Mouse (Mus musculus) heart, adult 8-10 months (tissue): Measurements from ENCODE around the gene Atg4d. TPM values are rescaled to one million over a fixed set of nuclear protein-coding genes. Genes with fewer than 3 reads are reported as not detected.
"Not testable (repeated sequence)": the region's sequence is repeated elsewhere in the genome, so short reads cannot be mapped to it uniquely, and the experiment has no call there.

Experiments
- DNase-seq: peaks from one replicate; pipeline ENCODE4 v3.0.0; 2022; ENCODE audit warnings: low spot score
- total RNA-seq, 4 experiments: library from RNA; stranded (reverse); gene quantifications; 2 replicates each; pipeline ENCODE4 v1.2.4; 2022

Gene Atg4d
- total RNA-seq, 4 experiments from 2014 or later, result 87.0 to 105 (median 93.5) TPM

DNA sequence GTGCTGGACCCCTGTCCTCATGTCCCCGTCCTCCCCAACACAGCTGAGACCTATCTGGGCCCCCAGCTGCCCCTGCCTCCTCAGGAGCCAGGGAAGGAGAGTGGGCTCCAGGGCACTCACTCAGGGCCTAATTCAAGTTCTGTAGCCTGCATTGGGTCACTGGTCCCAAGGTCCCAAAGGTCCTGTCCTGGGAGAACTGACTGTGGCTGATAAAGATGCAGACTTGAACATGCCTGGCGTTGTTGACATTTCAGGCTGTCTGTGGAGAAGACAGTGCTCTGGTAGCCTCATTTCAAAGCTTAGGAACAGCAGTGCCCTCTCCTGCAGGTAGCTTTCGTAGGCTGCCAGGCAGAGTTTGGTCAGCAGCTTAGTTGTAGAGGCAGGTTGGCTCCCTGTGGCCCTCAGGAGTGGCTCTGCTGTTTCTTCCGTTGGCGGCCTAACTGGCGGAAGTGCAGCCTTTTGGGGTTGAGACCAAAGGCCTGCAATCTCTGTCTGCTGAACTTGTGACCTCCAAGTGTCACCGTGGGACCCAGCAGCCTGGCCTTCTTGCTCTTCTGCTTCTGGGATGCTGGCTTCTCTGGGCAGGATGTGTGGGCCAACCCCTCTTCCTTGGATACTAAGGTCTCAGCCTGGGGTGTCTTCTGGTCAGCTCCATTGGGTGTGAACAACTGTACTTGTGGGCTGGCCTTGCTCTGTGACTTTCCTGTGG, 8.6 kb downstream of the Atg4d start:
- no peak for DNase-seq

GRCm38 (mm10) chr9:21274336-21274735, 9.2 kb downstream of the Atg4d start:
- no peak for DNase-seq

- DNase-seq, result no peak
Measured at GRCm38 (mm10) chr9:21275013-21275710, 10.1 kb downstream of the Atg4d start.

DNA sequence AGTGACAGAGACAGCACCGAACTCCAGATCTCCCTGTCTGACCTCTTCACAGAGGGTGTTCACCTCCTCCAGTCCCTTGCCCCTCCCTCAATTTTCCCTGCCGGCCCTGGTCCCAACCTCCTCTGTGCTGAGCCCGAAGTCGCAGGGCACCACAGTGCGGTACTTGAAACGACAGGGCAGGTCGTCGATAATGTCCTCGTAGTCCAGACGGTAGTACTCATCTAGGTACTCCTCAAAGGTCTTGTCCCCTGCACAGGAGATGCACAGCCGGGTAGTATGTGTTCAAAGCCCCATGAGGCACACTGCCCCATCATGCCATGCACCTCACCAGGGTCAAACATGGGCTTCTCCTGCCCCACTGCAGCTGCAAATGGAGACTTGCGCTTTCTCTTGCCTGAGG, 10.6 kb downstream of the Atg4d start:
- no peak for DNase-seq

DNA sequence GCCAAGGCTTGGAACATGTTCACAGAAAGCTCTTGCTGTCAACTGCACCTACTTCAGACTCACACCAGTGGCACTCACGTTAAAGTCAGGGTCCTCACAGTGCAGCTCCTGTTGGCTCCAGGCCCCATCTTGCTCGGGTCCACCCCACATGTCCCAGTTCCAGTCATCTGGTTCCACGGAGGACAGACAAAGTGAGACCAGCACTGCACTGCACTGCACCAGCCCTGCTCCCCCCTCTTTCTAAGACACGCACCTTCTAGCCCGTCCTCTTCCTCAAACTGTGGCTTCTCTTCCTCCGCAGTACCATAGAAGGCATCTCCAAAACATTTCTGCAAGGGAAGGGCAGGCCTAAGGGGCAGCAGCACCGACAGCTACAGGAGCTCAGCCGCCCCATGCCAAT, 11.2 kb downstream of the Atg4d start:
- DNase-seq, result no peak

GRCm38 (mm10) chr9:21277776-21278175, 12.7 kb downstream of the Atg4d start:
- DNase-seq, result no peak

DNA sequence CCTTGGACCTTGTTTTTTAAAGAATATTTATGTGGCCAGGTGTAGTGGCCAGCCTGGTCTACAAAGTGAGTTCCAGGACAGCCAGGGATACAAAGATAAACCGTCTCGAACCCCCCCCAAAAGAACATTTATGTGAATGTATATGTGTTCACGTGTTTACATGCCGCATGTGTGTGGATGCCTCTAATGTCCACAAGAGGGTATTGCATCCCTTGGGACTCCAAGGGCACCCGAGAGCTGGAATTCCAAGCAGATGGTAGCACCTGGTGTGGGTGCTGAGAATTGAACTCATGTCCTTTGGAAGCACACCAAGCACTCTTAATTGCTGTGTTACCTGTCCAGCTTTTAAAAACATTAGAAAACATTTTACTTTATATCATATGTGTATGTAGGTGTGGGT, 18.5 kb downstream of the Atg4d start:
- DNase-seq, result no peak

DNA sequence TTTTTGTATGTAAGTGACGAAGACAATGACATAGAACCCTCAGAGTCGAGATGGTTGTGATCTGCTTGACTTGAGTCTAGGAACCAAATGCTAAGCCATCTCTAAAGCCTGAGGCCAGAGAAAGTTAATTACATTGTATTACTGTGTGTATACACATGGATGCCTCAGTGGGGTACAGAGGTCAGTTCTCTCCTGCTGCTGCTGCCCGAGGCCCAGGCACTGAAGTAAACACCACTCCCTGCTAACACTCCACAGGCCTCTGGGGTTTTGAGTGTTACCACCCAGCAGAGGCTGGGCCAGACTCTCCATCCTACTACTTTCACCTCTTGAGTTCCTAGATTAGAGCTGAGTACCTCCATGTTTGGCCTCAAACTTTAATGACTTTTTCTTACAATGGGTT, 18.9 kb downstream of the Atg4d start:
- no peak for DNase-seq

DNA sequence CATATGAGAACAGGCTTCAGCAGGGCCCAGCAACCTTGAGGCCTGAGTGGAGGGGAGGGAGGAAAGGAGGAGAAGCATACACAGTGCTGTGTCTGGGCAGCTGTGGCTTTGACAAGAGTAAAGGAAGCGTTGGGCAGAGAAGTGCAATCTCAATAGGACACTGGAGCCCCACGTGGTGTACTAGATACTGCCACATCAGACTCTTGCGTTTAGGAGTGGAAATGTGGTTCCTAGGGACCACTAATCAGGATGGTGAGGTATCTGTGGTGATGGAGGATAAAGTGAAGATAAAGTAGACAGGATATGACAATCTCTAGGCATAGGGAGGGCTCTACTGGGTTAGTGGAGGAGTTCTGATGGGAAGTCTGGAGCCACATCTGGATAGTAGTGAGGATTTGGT, 21.7 kb downstream of the Atg4d start:
- no peak for DNase-seq

- peak; percentile 99 for DNase-seq
Measured at GRCm38 (mm10) chr9:21287571-21288402, 22.7 kb downstream of the Atg4d start, which contains the start of gene Kri1. Gene Kri1 (minus strand): TSS chr9:21287969.

DNA sequence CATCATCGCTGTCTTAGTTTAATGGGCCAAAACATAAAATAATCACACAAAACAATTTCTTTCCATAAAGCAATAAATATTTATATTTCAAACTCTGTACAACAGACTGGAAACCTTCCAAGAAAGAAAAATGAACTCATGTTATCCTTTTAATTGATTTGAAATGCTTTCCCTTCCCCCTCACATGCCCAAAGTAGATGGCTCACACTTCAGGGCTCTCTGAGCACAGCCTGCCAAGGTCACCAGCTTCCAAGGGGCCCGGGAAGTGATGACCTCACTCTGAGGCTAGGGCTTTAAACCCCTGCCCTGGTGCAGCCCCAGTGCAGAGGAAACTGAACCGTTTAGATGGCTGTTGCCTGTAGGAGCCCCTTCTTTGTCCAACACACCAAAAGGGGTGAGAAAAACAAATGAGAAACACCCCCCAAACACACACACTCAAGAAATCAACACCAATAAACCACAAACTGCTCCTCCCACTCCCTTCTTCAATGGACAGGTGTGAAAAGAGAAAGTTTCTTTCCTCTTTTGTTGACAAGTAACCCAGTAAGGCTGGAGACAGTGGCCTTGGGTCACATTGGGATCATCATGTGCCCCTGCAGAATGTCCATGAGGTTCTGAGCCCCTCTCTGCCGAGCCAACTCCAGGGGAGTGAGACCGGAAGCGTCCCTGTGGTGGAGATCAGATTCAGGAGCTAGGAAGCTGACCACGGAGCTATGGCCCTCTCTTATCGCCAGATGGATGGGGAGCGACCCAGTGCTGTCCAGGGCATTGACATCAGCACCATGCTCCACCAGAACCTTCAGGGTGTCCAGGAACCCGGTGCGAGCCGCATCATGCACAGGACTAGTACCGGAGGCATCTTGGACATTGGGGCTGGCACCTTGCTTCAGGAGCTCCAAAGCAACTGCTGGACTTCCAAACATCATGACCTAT, 23.6 kb downstream of the Atg4d start:
- DNase-seq, result no peak

DNA sequence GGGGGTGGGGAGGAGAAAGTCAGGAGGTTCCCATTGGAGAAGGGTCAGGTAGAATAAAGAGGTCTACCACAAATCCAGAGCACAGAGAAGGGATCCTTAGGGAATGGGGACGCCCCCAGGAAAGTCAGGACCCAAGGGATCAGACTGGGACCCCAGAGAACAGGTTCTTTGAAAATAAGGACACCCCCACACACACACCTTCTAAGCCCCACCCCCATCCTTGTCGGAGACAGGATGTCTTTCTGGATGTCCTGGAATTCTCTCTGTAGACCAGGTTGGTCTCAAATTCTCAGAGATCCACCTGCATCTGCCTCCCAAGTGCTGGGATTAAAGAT, 24.2 kb downstream of the Atg4d start:
- DNase-seq, result no peak

DNA sequence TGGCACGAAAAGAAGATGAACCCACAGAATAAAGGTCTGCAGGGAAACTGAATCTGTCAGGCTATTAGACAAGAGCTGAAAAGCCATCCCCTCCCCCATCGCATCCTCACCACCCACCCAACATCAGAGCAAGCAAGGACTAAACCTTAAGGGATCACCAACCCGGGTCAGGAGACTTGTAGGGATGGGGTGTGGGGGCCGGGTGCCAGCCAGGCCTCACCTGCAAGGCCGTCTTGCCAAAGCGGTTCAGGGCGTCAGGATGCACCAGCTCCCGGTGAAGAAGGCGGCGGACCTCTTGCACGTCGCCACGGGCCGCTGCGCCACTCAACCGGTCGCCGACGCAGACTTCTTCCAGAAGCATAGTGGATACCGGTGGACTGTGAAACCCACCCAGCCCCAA, 25.5 kb downstream of the Atg4d start:
- DNase-seq, result no peak

- DNase-seq, result peak; percentile 100
Measured at GRCm38 (mm10) chr9:21291022-21291787, 26.1 kb downstream of the Atg4d start, which contains the start of gene Cdkn2d. Gene Cdkn2d (minus strand): TSS chr9:21291407.

- not testable (repeated sequence) for DNase-seq
Measured at GRCm38 (mm10) chr9:21291868-21292267, 26.8 kb downstream of the Atg4d start.

DNA sequence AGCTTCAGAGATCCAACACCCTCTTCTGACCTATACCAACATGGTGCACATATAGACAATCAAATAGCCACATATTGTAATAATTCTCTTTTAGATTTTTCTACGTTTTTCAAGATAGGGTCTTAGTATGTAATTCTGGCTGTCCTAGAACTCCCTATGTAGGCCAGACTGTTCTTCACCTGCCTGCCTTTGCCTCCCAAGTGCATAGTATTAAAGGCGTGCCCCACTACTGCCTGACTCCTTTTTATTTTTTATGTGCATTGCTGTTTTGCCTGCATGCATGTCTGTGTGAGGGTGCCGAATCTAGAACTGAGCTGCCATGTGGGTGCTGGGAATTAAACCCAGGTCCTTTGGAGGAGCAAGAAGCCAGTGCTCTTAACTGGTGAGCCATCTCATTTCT, 27.2 kb downstream of the Atg4d start:
- DNase-seq, result no peak

DNA sequence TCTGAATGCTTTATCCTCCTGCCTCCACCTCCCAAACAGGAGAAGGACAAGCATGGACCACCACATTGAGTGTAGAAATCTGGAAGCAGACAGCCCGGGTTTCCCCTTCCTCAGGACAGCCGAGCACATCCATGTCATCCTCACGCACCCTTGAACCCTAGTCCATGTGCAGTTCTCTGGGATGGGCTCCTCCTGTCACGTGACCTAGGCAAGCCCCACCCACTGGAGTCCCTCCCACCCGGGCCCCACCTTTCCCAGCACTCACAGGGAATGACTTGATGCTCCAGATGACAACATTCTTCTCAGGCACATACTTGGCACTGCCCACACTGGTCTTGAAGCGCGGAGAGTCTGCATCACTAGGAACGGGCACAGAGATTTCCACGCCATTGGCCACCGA, 33.9 kb downstream of the Atg4d start:
- no peak for DNase-seq

DNA sequence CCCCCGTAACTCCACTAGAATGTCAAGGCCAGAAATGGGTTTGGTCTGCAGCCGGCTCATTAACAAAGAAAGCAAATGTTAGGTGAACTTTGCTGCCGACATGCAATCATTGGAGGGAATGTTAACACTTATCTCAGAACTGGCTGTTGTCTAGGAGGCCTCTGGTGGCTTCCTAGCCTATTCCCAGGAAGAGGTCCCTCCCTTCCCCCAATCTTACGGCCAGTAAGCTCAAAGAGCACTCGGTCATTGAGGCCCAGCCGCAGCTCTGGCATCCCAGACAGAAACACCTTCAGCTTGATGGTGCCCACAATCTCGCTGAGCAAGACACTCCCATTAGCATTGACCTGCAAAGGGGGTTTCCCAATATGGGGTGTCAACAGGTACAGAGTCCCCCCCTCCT, 40.0 kb downstream of the Atg4d start:
- no peak for DNase-seq

- no peak for DNase-seq
Measured at GRCm38 (mm10) chr9:21309150-21309741, 44.2 kb downstream of the Atg4d start.

- DNase-seq, result no peak
Measured at GRCm38 (mm10) chr9:21311695-21312094, 46.6 kb downstream of the Atg4d start.
